Mouse (Mus musculus) stomach, embryonic 16.5 days (tissue): ENCODE results near the gene Pus7. TPM values are rescaled to one million over a fixed set of nuclear protein-coding genes. Genes with fewer than 3 reads are reported as not detected.

Experiments used
- ATAC-seq: fragments of 200-750 bp; cut with Nextera tagmentation; 2 replicates; pipeline ENCODE4 v1.8.0; 2017; ENCODE audit warnings: moderate number of reproducible peaks, moderate TSS enrichment; ENCODE audit not compliant: insufficient read depth, low FRiP score
- H3K27ac ChIP-seq: fragments of 300-500 bp; sonication (generic); 2 replicates; pipeline ENCODE4 v1.5.1; 2014; ENCODE audit warnings: low read length
- H3K27me3 ChIP-seq: fragments of 300-500 bp; sonication (generic); 2 replicates; pipeline ENCODE4 v1.6.1; 2014; ENCODE audit warnings: low read length, control low read depth, mixed read lengths; ENCODE audit not compliant: control insufficient read depth, insufficient read depth
- H3K36me3 ChIP-seq: fragments of 300-500 bp; sonication (generic); 2 replicates; pipeline ENCODE4 v1.6.1; 2014; ENCODE audit warnings: low read length; ENCODE audit not compliant: control insufficient read depth, insufficient read depth
- H3K4me1 ChIP-seq: fragments of 300-500 bp; sonication (generic); 2 replicates; pipeline ENCODE4 v1.6.1; 2014; ENCODE audit warnings: low read length, control low read depth, mixed read lengths; ENCODE audit not compliant: control insufficient read depth, insufficient read depth
- H3K4me2 ChIP-seq: fragments of 300-500 bp; sonication (generic); 2 replicates; pipeline ENCODE4 v1.6.1; 2014; ENCODE audit warnings: low read depth, low read length, mixed read lengths
- H3K4me3 ChIP-seq: fragments of 300-500 bp; sonication (generic); replicated peaks from 2 replicates; pipeline ENCODE4 v1.5.1; 2014; ENCODE audit warnings: mild to moderate bottlenecking, low read length
- H3K9ac ChIP-seq: fragments of 300-500 bp; sonication (generic); 2 replicates; pipeline ENCODE4 v1.6.1; 2014; ENCODE audit warnings: low read length
- H3K9me3 ChIP-seq: fragments of 300-500 bp; sonication (generic); replicated peaks from 2 replicates; pipeline ENCODE4 v1.6.1; 2016; ENCODE audit warnings: low read length, control low read depth; ENCODE audit not compliant: control insufficient read depth
- whole genome bisulfite sequencing: fragments of 180-500 bp; shearing (Covaris S2); extraction: QIAGEN DNeasy Blood & Tissue Kit; methylation state at CpG from one replicate; pipeline ENCODE4 v1.1.7; 2014; 5-methylcytosine and 5-hydroxymethylcytosine counted together
- polyA plus RNA-seq: library from polyadenylated mRNA; unstranded; fragments of >200 nt; fragmentation: Nextera tagmentation; extraction: Ambion mirVana; gene quantifications from 2 replicates; pipeline ENCODE4 v1.2.1, GENCODE M21; 2015

The Pus7 gene
- polyA plus RNA-seq, 1 experiment from 2014 or later: 31.3 TPM

DNA sequence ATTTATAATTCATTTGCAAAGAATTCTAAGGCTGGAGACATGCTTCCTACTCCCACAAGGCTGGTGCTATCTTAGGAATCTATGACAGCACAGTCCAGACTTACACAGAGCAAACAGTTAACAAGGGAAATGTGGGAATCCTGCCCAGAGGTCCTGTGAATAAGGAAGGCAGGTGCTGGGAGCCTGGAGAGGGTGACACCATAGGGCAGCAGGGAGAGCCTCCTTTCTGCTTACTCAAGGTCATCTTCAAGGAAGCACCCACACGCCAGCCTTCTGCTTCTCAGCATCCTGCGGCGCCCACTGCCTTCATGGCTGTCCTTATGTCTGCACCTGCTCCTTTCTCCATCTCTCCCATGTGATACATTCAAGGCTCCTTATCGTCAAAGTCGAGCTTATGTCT is 19.0 kb downstream of the Pus7 start:
- Histone ChIP-seq H3K9ac (no peak overlapping the region), H3K4me2 (no peak overlapping the region), H3K9me3 (no peaks in the 10 kb centered on the region), H3K27me3 (no peaks in the 10 kb centered on the region), H3K4me3 (no peak overlapping the region), H3K36me3 (peaks cover 12% of the 10 kb centered on the region), H3K27ac (no peak overlapping the region), H3K4me1 (no peaks in the 10 kb centered on the region)
- no peak for ATAC-seq
- WGBS: 98% methylated on average over 5 of the region's 5 CpGs

DNA sequence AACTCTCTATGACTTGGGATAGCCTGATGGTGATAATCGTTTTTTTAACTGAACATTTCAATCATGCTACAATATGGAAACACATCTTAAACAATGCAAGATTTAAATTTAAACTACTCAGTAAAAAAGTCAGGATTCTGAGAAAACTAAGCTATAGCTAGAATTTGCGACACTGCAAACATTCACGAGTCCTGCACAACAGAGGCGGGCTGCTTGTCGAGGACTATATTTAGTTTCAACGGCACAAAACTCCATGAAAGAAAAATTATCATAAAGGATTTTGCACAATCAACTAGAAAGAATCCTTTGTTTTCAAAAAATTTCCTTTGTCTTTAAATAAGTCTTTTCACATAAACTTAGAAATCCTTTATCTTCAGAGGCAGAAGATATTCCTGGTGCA is 21.0 kb downstream of the Pus7 start:
- H3K36me3 ChIP-seq: peaks cover 12% of the 10 kb centered on the region

DNA sequence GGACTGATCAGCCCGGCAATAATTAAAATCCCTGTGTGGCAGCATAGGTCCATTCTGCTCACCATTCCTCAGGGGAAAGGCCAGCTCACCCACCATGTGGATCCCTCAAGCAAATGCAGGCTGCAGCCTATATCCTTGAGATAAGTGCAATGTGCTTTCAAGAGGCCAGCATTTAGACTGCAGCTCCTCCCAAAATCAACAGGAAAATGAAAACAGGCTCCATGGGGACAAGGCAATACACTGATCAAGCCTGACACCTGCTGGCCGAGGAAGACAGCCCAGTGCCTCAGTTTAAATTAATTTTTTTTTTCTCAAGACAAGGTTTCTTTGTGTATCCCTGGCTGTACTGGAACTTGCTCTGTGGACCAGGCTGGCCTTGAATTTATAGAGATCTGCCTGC is 24.9 kb downstream of the Pus7 start:
- 53% methylated on average over 2 of the region's 2 CpGs for WGBS
- no peak overlapping the region for H3K4me2 ChIP-seq
- H3K9me3 ChIP-seq: no peaks in the 10 kb centered on the region

More for the DNA sequence above, 21.0 kb downstream of the Pus7 start:
- Histone ChIP-seq H3K9me3 (no peaks in the 10 kb centered on the region), H3K4me1 (no peaks in the 10 kb centered on the region), H3K27me3 (no peaks in the 10 kb centered on the region), H3K9ac (no peak overlapping the region), H3K27ac (no peak overlapping the region), H3K4me2 (no peak overlapping the region), H3K4me3 (no peak overlapping the region)
- ATAC-seq: no peak
- WGBS: 88% methylated on average over 6 of the region's 6 CpGs

DNA sequence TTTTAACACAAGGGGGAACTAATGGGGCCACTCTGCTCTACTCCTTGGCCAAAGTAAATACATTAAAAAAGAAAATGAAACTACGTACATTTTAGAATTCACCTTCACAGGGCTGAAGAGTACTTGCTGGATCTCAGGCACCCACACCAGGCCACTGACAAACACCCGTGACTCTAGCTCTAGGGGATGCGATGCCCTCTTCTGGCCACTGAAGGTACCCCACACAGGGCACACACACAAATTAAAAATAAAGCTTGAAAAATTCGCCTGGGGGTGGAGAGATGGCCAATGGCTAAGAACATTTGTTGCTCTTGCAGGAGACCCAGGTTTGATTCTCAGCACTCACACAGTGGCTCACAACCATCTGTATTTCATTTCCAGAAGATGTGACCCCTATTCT is 27.1 kb downstream of the Pus7 start:
- Histone ChIP-seq H3K27ac (no peak overlapping the region), H3K9me3 (no peaks in the 10 kb centered on the region), H3K4me2 (no peak overlapping the region), H3K9ac (no peak overlapping the region), H3K4me1 (no peaks in the 10 kb centered on the region), H3K4me3 (no peak overlapping the region), H3K36me3 (peaks cover 10% of the 10 kb centered on the region), H3K27me3 (no peaks in the 10 kb centered on the region)
- no peak for ATAC-seq
- WGBS: 96% methylated on average over 4 of the region's 4 CpGs

More for the DNA sequence above, 24.9 kb downstream of the Pus7 start:
- Histone ChIP-seq H3K27ac (no peak overlapping the region), H3K36me3 (peaks cover 10% of the 10 kb centered on the region), H3K27me3 (no peaks in the 10 kb centered on the region), H3K4me3 (no peak overlapping the region), H3K4me1 (no peaks in the 10 kb centered on the region), H3K9ac (no peak overlapping the region)
- no peak for ATAC-seq

DNA sequence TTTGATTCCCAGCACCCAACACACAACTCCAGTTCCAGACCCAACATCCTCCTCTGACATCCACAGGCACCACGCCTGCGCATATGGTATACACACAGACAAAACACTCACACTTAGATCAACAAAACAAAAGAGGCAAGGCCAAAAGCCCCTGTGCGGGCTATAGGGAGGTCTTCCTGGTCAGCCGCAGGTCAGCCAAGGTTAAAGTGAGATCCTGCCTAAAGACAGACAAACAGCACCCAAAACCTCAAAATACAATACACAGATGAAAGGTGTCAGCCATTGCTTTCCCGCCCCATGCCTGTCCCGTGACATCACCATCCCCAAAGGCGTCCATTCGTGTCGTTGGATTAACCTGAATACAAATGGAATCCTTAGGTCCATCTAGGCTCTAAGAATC is 27.9 kb downstream of the Pus7 start:
- 96% methylated on average over 9 of the region's 9 CpGs for WGBS
- no peak for ATAC-seq
- no peak overlapping the region for H3K4me2 ChIP-seq
- peaks cover 10% of the 10 kb centered on the region for H3K36me3 ChIP-seq
- H3K27me3 ChIP-seq: no peaks in the 10 kb centered on the region
- H3K9me3 ChIP-seq: no peaks in the 10 kb centered on the region
- no peak overlapping the region for H3K27ac ChIP-seq
- H3K9ac ChIP-seq: no peak overlapping the region
- H3K4me1 ChIP-seq: no peaks in the 10 kb centered on the region
- H3K4me3 ChIP-seq: no peak overlapping the region

DNA sequence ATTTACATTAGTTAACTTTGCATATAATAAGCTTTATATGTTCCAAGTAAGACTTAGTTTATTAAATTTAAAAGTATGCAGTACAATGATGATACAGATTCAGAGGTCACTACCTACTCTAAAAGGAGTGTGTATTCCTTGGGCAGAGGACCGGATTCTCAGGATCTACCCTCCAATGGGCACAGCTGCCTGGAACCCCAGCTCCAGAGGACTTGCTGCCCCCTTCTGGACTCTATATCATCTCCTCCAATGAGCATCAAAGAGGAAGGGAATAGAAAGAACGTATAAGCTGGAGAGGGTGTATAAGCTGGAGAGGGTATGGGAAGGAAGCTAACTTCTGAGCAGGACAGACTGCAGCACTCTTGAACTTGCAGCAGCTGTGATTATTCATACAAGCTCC is 33.6 kb downstream of the Pus7 start:
- H3K9ac ChIP-seq: no peak overlapping the region
- no peaks in the 10 kb centered on the region for H3K36me3 ChIP-seq
- no peaks in the 10 kb centered on the region for H3K4me1 ChIP-seq
- 77% methylated on average over 2 of the region's 2 CpGs for WGBS
- no peak overlapping the region for H3K4me3 ChIP-seq
- H3K27ac ChIP-seq: no peak overlapping the region
- no peak overlapping the region for H3K4me2 ChIP-seq
- H3K9me3 ChIP-seq: no peaks in the 10 kb centered on the region
- ATAC-seq: no peak
- no peaks in the 10 kb centered on the region for H3K27me3 ChIP-seq

DNA sequence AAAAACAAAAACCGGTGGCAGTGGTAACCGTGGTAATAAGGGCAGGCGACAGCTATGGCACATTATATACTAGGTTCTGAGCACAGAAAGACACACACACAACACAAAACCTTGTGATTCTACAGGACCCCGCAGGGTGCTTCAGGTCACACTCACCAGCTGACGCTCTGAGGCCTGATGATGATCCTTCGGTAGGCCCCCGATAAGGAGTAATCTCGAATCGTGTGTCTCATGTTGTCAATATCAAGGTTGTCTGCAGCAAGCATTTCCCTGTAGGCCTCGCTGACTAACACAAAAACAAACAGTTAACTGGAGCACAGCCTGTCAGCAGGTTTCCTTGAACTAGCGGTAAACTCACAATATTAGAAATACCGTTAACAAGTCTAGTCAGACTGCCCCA is 40.2 kb downstream of the Pus7 start:
- peaks cover 14% of the 10 kb centered on the region; the same call in 1 of the 2 replicates for H3K36me3 ChIP-seq
- no peak overlapping the region for H3K4me3 ChIP-seq
- no peaks in the 10 kb centered on the region for H3K27me3 ChIP-seq
- H3K27ac ChIP-seq: no peak overlapping the region
- H3K4me1 ChIP-seq: no peaks in the 10 kb centered on the region
- ATAC-seq: no peak
- no peak overlapping the region for H3K4me2 ChIP-seq
- H3K9ac ChIP-seq: no peak overlapping the region
- no peaks in the 10 kb centered on the region for H3K9me3 ChIP-seq
- WGBS: 96% methylated on average over 12 of the region's 12 CpGs

DNA sequence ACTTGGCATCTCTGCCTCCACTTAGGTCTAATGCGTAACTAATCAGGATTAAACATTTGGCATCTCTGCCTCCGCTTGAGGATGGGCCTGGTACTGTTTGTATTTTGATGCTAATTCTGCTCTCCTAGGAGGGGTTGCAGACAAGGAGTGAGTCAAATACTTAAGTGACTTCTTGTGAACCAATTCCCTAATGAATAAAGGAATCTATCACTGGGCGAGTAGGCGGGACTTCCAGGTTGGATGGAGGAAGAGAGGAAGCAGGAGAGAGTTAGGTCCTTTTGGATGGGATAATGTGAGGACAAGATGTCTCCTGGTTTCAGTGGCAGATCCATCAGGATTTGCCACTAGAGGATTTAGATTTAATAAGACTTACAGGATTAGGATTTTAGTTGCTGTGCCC is 46.4 kb downstream of the Pus7 start:
- H3K9ac ChIP-seq: no peak overlapping the region
- H3K9me3 ChIP-seq: no peaks in the 10 kb centered on the region
- no peaks in the 10 kb centered on the region for H3K27me3 ChIP-seq
- peaks cover 6% of the 10 kb centered on the region; the same call in 1 of the 2 replicates for H3K36me3 ChIP-seq
- no peak overlapping the region for H3K27ac ChIP-seq
- no peak overlapping the region for H3K4me3 ChIP-seq
- H3K4me2 ChIP-seq: no peak overlapping the region
- ATAC-seq: no peak
- no peaks in the 10 kb centered on the region for H3K4me1 ChIP-seq
- WGBS: 90% methylated on average over 4 of the region's 4 CpGs

DNA sequence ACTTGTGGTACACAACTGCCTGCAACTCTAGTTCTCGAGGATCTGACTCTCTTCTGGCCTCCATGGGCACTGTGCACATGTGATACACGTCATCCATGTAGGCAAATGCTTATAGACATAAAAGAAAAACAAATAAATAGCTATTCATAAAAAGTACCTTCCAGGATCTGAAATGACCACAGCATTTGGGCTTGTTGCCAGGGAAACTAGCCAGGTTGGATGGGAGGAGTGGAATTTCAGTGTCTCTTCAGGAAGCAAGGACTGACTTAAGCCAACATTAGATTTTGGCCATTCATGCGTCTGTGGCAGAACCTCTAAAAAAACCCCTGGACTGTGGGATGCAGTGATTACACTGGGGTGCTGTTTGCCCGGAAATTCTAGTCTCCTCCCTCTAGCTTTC is 47.1 kb downstream of the Pus7 start:
- Histone ChIP-seq H3K9ac (no peak overlapping the region), H3K27ac (no peak overlapping the region), H3K27me3 (no peaks in the 10 kb centered on the region), H3K4me3 (no peak overlapping the region), H3K4me2 (no peak overlapping the region), H3K4me1 (no peaks in the 10 kb centered on the region), H3K9me3 (no peaks in the 10 kb centered on the region), H3K36me3 (0 out of 2 replicates have a peak, but pooled peaks cover 3% of the 10 kb centered on the region)
- ATAC-seq: no peak
- WGBS: 62% methylated on average over 4 of the region's 4 CpGs

DNA sequence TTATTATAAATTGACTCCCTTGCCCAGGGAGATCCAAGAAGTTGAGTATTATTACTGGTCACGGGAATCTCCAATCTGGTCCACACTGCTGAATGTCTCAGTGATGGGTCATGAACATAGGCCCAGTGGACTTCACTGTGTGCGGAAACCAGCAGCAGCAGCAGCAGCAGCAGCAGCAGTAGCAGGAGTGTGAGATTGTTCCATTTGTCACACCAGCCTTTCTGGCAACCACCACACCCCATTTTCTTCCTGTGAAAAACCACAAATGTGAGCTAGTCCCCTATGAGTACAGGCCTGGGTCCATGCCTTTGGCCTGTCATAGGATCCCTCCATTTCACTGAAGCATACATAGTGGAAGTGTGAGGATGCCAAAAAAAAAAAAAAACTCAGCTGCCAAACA is 61.6 kb downstream of the Pus7 start:
- WGBS: 96% methylated on average over 2 of the region's 2 CpGs
- ATAC-seq: no peak
- Histone ChIP-seq H3K4me2 (no peak overlapping the region), H3K9me3 (no peaks in the 10 kb centered on the region), H3K27me3 (no peaks in the 10 kb centered on the region), H3K4me1 (no peaks in the 10 kb centered on the region), H3K4me3 (no peak overlapping the region), H3K27ac (no peak overlapping the region), H3K9ac (no peak overlapping the region), H3K36me3 (no peaks in the 10 kb centered on the region)
